Mouse (Mus musculus): ENCODE measurements around the gene Chrna3. TPM values are rescaled to one million over a fixed set of nuclear protein-coding genes. Genes with fewer than 3 reads are reported as not detected.

Gene Chrna3
- polyA plus RNA-seq (2012; rRNA removed) (0.03 TPM in 1 of 2 replicates, not detected in the other), polyA plus RNA-seq (2014; fragmentation: Nextera tagmentation; extraction: Ambion mirVana) (not detected in 2 replicates)

- no peak for TF ChIP-seq CTCF (IDR thresholded peaks at IDR 0.05; ENCODE audit: low read depth)
- no peak for TF ChIP-seq EP300 (IDR thresholded peaks at IDR 0.05; ENCODE audit: low read depth)
- Histone ChIP-seq H3K4me3 (ENCODE audit: insufficient read depth in 1 of 2, low read depth in 2 of 2, low read length in 2 of 2) (no peak within 1 kb of the TSS), H3K9me3 (ENCODE audit: control insufficient read depth, low read length) (no peaks in the 10 kb centered on the region), H3K27ac (no peak within 1 kb of the TSS), H3K36me3 (replicated peaks; ENCODE audit: control insufficient read depth, insufficient read depth, low read depth) (no peaks in the 10 kb centered on the region), H3K4me1 (replicated peaks; ENCODE audit: control insufficient read depth in 2 of 2, insufficient read depth in 2 of 2, low read length in 1 of 2) (no peaks in the 10 kb centered on the region), H3K27me3 (ENCODE audit: control insufficient read depth, insufficient read depth, low read length) (peaks cover 32% of the 10 kb centered on the region), H3K9ac (replicated peaks) (no peak within 1 kb of the TSS), H3K4me2 (ENCODE audit: low read depth) (no peak within 1 kb of the TSS)
- WGBS (ENCODE audit: insufficient replicate concordance): 3% methylated on average over 39 of the region's 39 CpGs
- ATAC-seq (ENCODE audit: insufficient read depth) (no peak), DNase-seq (ENCODE audit: low read depth in 3 of 3, low spot score in 3 of 3) (no peak)
Observed at GRCm38 (mm10) chr9:55026275-55026663, at the start of gene Chrna3. Gene Chrna3, minus strand, starts transcription at chr9:55026562.

- Histone ChIP-seq H3K4me3 (ENCODE audit: insufficient read depth in 1 of 2, low read depth in 2 of 2, low read length in 2 of 2) (no peak overlapping the region), H3K27me3 (ENCODE audit: control insufficient read depth, insufficient read depth, low read length) (no peaks in the 10 kb centered on the region), H3K4me1 (replicated peaks; ENCODE audit: control insufficient read depth in 2 of 2, insufficient read depth in 2 of 2, low read length in 1 of 2) (no peaks in the 10 kb centered on the region), H3K4me2 (ENCODE audit: low read depth) (no peak overlapping the region), H3K27ac (no peak overlapping the region), H3K36me3 (replicated peaks; ENCODE audit: control insufficient read depth, insufficient read depth, low read depth) (no peaks in the 10 kb centered on the region), H3K9me3 (ENCODE audit: control insufficient read depth, low read length) (no peaks in the 10 kb centered on the region), H3K9ac (replicated peaks) (no peak overlapping the region)
- 36% methylated on average over 5 of the region's 5 CpGs for WGBS (ENCODE audit: insufficient replicate concordance)
- ATAC-seq (ENCODE audit: insufficient read depth): no peak
- DNase-seq (ENCODE audit: low read depth in 3 of 3, low spot score in 3 of 3): no peak
- TF ChIP-seq EP300 (IDR thresholded peaks at IDR 0.05; ENCODE audit: low read depth): no peak
- TF ChIP-seq CTCF (IDR thresholded peaks at IDR 0.05; ENCODE audit: low read depth): no peak
Observed at GRCm38 (mm10) chr9:55067965-55068265, 41.6 kb upstream of the Chrna3 start.

- Histone ChIP-seq H3K36me3 (replicated peaks; ENCODE audit: control insufficient read depth, insufficient read depth, low read depth) (no peaks in the 10 kb centered on the region), H3K27ac (no peak overlapping the region), H3K4me1 (replicated peaks; ENCODE audit: control insufficient read depth in 2 of 2, insufficient read depth in 2 of 2, low read length in 1 of 2) (no peaks in the 10 kb centered on the region), H3K9ac (replicated peaks) (no peak overlapping the region), H3K9me3 (ENCODE audit: control insufficient read depth, low read length) (no peaks in the 10 kb centered on the region), H3K27me3 (ENCODE audit: control insufficient read depth, insufficient read depth, low read length) (no peaks in the 10 kb centered on the region), H3K4me3 (ENCODE audit: insufficient read depth in 1 of 2, low read depth in 2 of 2, low read length in 2 of 2) (no peak overlapping the region), H3K4me2 (ENCODE audit: low read depth) (no peak overlapping the region)
- 53% methylated on average over 8 of the region's 8 CpGs for WGBS (ENCODE audit: insufficient replicate concordance)
- no peak for DNase-seq (ENCODE audit: low read depth in 3 of 3, low spot score in 3 of 3)
- no peak for TF ChIP-seq CTCF (IDR thresholded peaks at IDR 0.05; ENCODE audit: low read depth)
- TF ChIP-seq EP300 (IDR thresholded peaks at IDR 0.05; ENCODE audit: low read depth): no peak
- no peak for ATAC-seq (ENCODE audit: insufficient read depth)
Observed at GRCm38 (mm10) chr9:55067260-55067964, 41.0 kb upstream of the Chrna3 start.

- Histone ChIP-seq H3K4me3 (ENCODE audit: insufficient read depth in 1 of 2, low read depth in 2 of 2, low read length in 2 of 2) (no peak overlapping the region), H3K4me1 (replicated peaks; ENCODE audit: control insufficient read depth in 2 of 2, insufficient read depth in 2 of 2, low read length in 1 of 2) (no peaks in the 10 kb centered on the region), H3K36me3 (replicated peaks; ENCODE audit: control insufficient read depth, insufficient read depth, low read depth) (no peaks in the 10 kb centered on the region), H3K9ac (replicated peaks) (no peak overlapping the region), H3K4me2 (ENCODE audit: low read depth) (no peak overlapping the region), H3K27me3 (ENCODE audit: control insufficient read depth, insufficient read depth, low read length) (no peaks in the 10 kb centered on the region), H3K9me3 (ENCODE audit: control insufficient read depth, low read length) (no peaks in the 10 kb centered on the region), H3K27ac (no peak overlapping the region)
- DNase-seq (ENCODE audit: low read depth in 3 of 3, low spot score in 3 of 3) (no peak), ATAC-seq (ENCODE audit: insufficient read depth) (no peak)
- WGBS (ENCODE audit: insufficient replicate concordance): 58% methylated on average over 9 of the region's 9 CpGs
- TF ChIP-seq CTCF (IDR thresholded peaks at IDR 0.05; ENCODE audit: low read depth): no peak
- TF ChIP-seq EP300 (IDR thresholded peaks at IDR 0.05; ENCODE audit: low read depth): no peak
Observed at GRCm38 (mm10) chr9:55065241-55065640, 38.9 kb upstream of the Chrna3 start.

- ATAC-seq (ENCODE audit: insufficient read depth): no peak
- Histone ChIP-seq H3K9ac (replicated peaks) (no peak overlapping the region), H3K4me2 (ENCODE audit: low read depth) (no peak overlapping the region), H3K9me3 (ENCODE audit: control insufficient read depth, low read length) (no peaks in the 10 kb centered on the region), H3K4me3 (ENCODE audit: insufficient read depth in 1 of 2, low read depth in 2 of 2, low read length in 2 of 2) (no peak overlapping the region), H3K36me3 (replicated peaks; ENCODE audit: control insufficient read depth, insufficient read depth, low read depth) (no peaks in the 10 kb centered on the region), H3K27ac (no peak overlapping the region), H3K4me1 (replicated peaks; ENCODE audit: control insufficient read depth in 2 of 2, insufficient read depth in 2 of 2, low read length in 1 of 2) (no peaks in the 10 kb centered on the region), H3K27me3 (ENCODE audit: control insufficient read depth, insufficient read depth, low read length) (no peaks in the 10 kb centered on the region)
- TF ChIP-seq CTCF (IDR thresholded peaks at IDR 0.05; ENCODE audit: low read depth) (no peak), EP300 (IDR thresholded peaks at IDR 0.05; ENCODE audit: low read depth) (no peak)
- 69% methylated on average over 4 of the region's 4 CpGs for WGBS (ENCODE audit: insufficient replicate concordance)
- DNase-seq (ENCODE audit: low read depth in 3 of 3, low spot score in 3 of 3): no peak
Observed at GRCm38 (mm10) chr9:55058067-55058466, 31.7 kb upstream of the Chrna3 start.

All from liver, embryonic 14.5 days (tissue).